Mouse (Mus musculus) liver, adult 2 months (tissue): ENCODE measurements around the gene Tgfbrap1. TPM values are rescaled to one million over a fixed set of nuclear protein-coding genes. Genes with fewer than 3 reads are reported as not detected.

ENCODE experiments used
- DNase-seq: peaks from one replicate; pipeline ENCODE4 v3.0.0-alpha.2; 2011; ENCODE audit warnings: low read depth, low spot score; ENCODE audit errors: extremely low read depth
- H3K27ac ChIP-seq: fragments of 200-500 bp; replicated peaks from 2 replicates; pipeline ENCODE4 v1.5.1; 2012; ENCODE audit warnings: low read depth, mild to moderate bottlenecking, control low read depth, inconsistent platforms, low read length; ENCODE audit not compliant: insufficient read depth
- H3K27me3 ChIP-seq: fragments of 200-500 bp; 2 replicates; pipeline ENCODE4 v1.6.1; 2012; ENCODE audit warnings: mild to moderate bottlenecking, moderate library complexity, low read length, inconsistent platforms; ENCODE audit not compliant: control insufficient read depth, insufficient read depth
- H3K36me3 ChIP-seq: fragments of 200-500 bp; 2 replicates; pipeline ENCODE4 v1.6.1; 2012; ENCODE audit warnings: low read length, inconsistent platforms; ENCODE audit not compliant: control insufficient read depth, insufficient read depth
- H3K4me1 ChIP-seq: fragments of 200-500 bp; 2 replicates; pipeline ENCODE4 v1.6.1; 2011; ENCODE audit warnings: low read length; ENCODE audit not compliant: control insufficient read depth, insufficient read depth
- H3K4me3 ChIP-seq: fragments of 200-500 bp; 2 replicates; pipeline ENCODE4 v1.5.1; 2011; ENCODE audit warnings: low read depth, mild to moderate bottlenecking, control low read depth, low read length, moderate library complexity; ENCODE audit not compliant: insufficient read depth
- H3K79me2 ChIP-seq: fragments of 200-500 bp; 2 replicates; pipeline ENCODE4 v1.6.1; 2012; ENCODE audit warnings: inconsistent platforms, mild to moderate bottlenecking, low read length, moderate library complexity; ENCODE audit not compliant: control insufficient read depth, insufficient read depth
- H3K9ac ChIP-seq: fragments of 200-500 bp; 2 replicates; pipeline ENCODE4 v1.6.1; 2012; ENCODE audit warnings: low read depth, mild to moderate bottlenecking, control low read depth, inconsistent platforms, low read length
- CTCF ChIP-seq: fragments of 200-500 bp; IDR thresholded peaks from 2 replicates; pipeline ENCODE4 v1.5.1; 2011; ENCODE audit warnings: low read depth, low read length, control low read depth
- POLR2A ChIP-seq: fragments of 200-500 bp; IDR thresholded peaks from 2 replicates; pipeline ENCODE4 v1.6.1; 2011; ENCODE audit warnings: low read length, control low read depth; ENCODE audit not compliant: insufficient read depth; ENCODE audit errors: extremely low read depth
- WGBS: fragments of 180-500 bp; shearing (Covaris S2); methylation state at CpG from one replicate; pipeline ENCODE4 v1.1.7; 2018; 5-methylcytosine and 5-hydroxymethylcytosine counted together
- polyA plus RNA-seq: library from polyadenylated mRNA; depleted of rRNA; stranded (reverse); fragments of >200 nt; gene quantifications from 2 replicates; pipeline ENCODE4 v1.2.3, GENCODE M21; 2012
- total RNA-seq: library from RNA; depleted of rRNA; stranded (reverse); fragments of >200 nt; gene quantifications from 2 replicates; pipeline ENCODE4 v1.2.3, GENCODE M21; 2014

Tgfbrap1 gene
- total and polyA plus RNA-seq, 2 experiments, result 11.0 to 17.2 TPM

DNA sequence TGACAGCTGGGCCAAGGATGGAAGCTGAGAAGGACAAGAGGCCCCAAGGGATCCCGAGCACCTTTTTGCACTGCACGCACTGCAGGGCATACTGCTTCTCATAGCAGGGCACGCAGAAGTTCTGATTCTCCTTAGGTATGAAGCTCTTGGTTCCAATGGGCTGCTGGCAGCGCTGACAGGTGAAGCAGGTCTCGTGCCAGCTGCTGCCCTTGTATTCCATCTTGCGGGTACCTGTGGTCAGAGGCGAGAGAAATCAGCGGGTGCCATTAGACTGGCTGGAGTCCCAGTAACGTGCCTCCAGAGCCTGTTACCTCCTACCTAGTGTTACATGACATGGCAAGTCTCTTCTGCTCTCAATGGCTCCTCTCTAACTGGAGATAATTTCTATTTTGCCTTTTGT lies 33.2 kb upstream of the Tgfbrap1 start:
- TF ChIP-seq CTCF (no peak), POLR2A (no peak)
- no peaks in the 10 kb centered on the region for H3K4me1 ChIP-seq
- no peaks in the 10 kb centered on the region for H3K36me3 ChIP-seq
- 88% methylated on average over 9 of the region's 9 CpGs for WGBS
- no peaks in the 10 kb centered on the region for H3K27me3 ChIP-seq
- H3K9ac ChIP-seq, result no peak overlapping the region
- no peak overlapping the region for H3K27ac ChIP-seq
- no peak for DNase-seq
- H3K79me2 ChIP-seq, result no peaks in the 10 kb centered on the region
- no peak overlapping the region for H3K4me3 ChIP-seq

- H3K36me3 ChIP-seq, result no peaks in the 10 kb centered on the region
- WGBS, result 77% methylated on average over 5 of the region's 5 CpGs
- H3K9ac ChIP-seq, result no peak overlapping the region
- no peak for TF ChIP-seq POLR2A
- no peak for TF ChIP-seq CTCF
- H3K4me3 ChIP-seq, result no peak overlapping the region
- no peak for DNase-seq
- H3K79me2 ChIP-seq, result no peaks in the 10 kb centered on the region
- no peaks in the 10 kb centered on the region for H3K4me1 ChIP-seq
- H3K27me3 ChIP-seq, result no peaks in the 10 kb centered on the region
- no peak overlapping the region for H3K27ac ChIP-seq
Observed at GRCm38 (mm10) chr1:43130219-43130981, 32.0 kb upstream of the Tgfbrap1 start.

DNA sequence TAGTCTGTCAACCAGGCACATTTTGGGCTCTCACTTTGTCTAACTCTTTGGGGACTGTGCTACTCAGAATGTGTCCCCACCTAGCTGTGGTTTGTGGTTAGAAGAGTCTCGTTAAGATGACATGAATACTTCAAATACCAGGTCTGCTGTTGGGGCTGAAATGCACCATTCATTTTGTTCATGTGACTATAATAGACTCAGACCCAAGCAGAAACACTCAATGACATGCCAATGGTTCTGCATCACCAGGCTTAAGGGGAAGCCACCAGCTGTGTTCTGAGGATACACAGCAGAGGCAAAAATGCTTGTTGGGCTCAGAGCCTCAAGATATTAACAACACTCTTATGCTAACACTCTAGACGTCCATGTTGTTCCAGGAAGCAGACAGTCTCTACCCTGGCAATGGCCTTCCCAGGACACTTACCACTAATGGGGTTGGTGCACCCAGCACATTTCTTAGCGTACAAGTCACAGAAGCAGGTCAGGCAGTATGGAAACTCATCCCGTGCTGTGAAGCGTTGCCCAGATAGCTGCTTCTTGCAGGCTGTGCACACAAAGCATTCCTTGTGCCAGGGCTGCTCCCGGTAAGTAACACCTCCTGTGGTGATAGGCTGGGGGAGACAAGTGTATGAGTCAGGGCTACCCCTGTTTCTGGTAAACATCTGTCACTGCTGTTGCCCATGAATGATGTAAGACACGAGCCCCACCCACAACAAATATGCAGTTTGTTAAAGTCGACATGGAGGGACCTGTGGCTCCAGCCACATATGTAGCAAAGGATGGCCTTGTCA lies 29.6 kb upstream of the Tgfbrap1 start:
- WGBS, result 84% methylated on average over 8 of the region's 8 CpGs
- Histone ChIP-seq H3K36me3 (no peaks in the 10 kb centered on the region), H3K4me3 (no peak overlapping the region), H3K27me3 (no peaks in the 10 kb centered on the region), H3K4me1 (no peaks in the 10 kb centered on the region), H3K79me2 (no peaks in the 10 kb centered on the region), H3K9ac (no peak overlapping the region), H3K27ac (no peak overlapping the region)
- no peak for DNase-seq
- TF ChIP-seq POLR2A (no peak), CTCF (no peak)

- no peaks in the 10 kb centered on the region for H3K27me3 ChIP-seq
- peak; percentile 21 for DNase-seq
- no peak overlapping the region for H3K4me3 ChIP-seq
- H3K36me3 ChIP-seq, result no peaks in the 10 kb centered on the region
- no peak overlapping the region for H3K27ac ChIP-seq
- H3K4me1 ChIP-seq, result no peaks in the 10 kb centered on the region
- H3K9ac ChIP-seq, result no peak overlapping the region
- TF ChIP-seq CTCF, result no peak
- no peak for TF ChIP-seq POLR2A
- H3K79me2 ChIP-seq, result no peaks in the 10 kb centered on the region
Observed at GRCm38 (mm10) chr1:43127196-43127595, 28.8 kb upstream of the Tgfbrap1 start.

DNA sequence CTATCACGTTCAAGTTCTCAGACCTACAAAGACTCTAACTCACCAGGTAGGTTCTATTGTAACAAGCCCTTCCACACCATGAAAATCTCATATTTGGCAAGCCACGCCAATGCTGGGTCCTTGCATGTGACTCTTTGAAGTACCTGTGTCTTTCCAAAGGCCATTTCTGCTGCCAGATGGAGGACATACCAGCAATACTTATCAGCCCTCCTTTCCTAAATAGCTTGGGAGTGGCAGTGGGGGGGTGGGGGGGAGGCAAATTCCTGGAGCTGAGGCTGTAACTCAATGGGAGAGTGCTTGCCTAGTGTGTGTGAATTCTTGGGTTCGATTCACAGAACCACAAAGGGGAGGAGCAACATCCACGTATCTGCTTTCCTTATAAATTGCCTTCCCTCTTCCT lies 26.3 kb upstream of the Tgfbrap1 start:
- TF ChIP-seq CTCF (no peak), POLR2A (no peak)

GRCm38 (mm10) chr1:43122616-43123015 lies 24.2 kb upstream of the Tgfbrap1 start:
- Histone ChIP-seq H3K36me3 (peaks cover 5% of the 10 kb centered on the region), H3K9ac (no peak overlapping the region), H3K4me3 (no peak overlapping the region), H3K79me2 (no peaks in the 10 kb centered on the region), H3K4me1 (no peaks in the 10 kb centered on the region), H3K27ac (no peak overlapping the region), H3K27me3 (no peaks in the 10 kb centered on the region)
- TF ChIP-seq CTCF, result no peak
- no peak for TF ChIP-seq POLR2A
- 95% methylated on average over 2 of the region's 2 CpGs for WGBS
- DNase-seq, result no peak

More for the DNA sequence above, 26.3 kb upstream of the Tgfbrap1 start:
- Histone ChIP-seq H3K36me3 (no peaks in the 10 kb centered on the region; the same call in 1 of the 2 replicates), H3K27me3 (no peaks in the 10 kb centered on the region), H3K27ac (no peak overlapping the region), H3K79me2 (no peaks in the 10 kb centered on the region), H3K9ac (no peak overlapping the region), H3K4me3 (no peak overlapping the region), H3K4me1 (no peaks in the 10 kb centered on the region)
- 80% methylated on average over 4 of the region's 4 CpGs for whole genome bisulfite sequencing
- no peak for DNase-seq
